Mouse (Mus musculus) ES-CJ7 (cell line): ENCODE measurements around the gene Gm13128.
"Not testable (repeated sequence)": the region's sequence is repeated elsewhere in the genome, so short reads cannot be mapped to it uniquely, and the experiment has no call there.

ENCODE experiments used
- DNase-seq: peaks from one replicate; pipeline ENCODE4 v3.0.0; 2011; ENCODE audit warnings: low read depth, low spot score

The Gm13128 gene

GRCm38 (mm10) chr4:144329949-144330348 lies at the start of gene Gm13128:
Gene Gm13128, plus strand, starts transcription at chr4:144330249.
- DNase-seq: not testable (repeated sequence)

GRCm38 (mm10) chr4:144280388-144280787 lies 49.7 kb upstream of the Gm13128 start, which contains the start of gene Pramel5:
Gene Pramel5, minus strand, starts transcription at chr4:144280488.
- DNase-seq: not testable (repeated sequence)

GRCm38 (mm10) chr4:144299414-144299813 lies 30.6 kb upstream of the Gm13128 start:
- DNase-seq: not testable (repeated sequence)

- DNase-seq: peak; percentile 72
These were observed 17.2 kb upstream of the Gm13128 start for GRCm38 (mm10) chr4:144312666-144313460.

GRCm38 (mm10) chr4:144335856-144336255 lies 5.8 kb downstream of the Gm13128 start:
- peak; percentile 65 for DNase-seq

GRCm38 (mm10) chr4:144357642-144358041 lies 27.6 kb downstream of the Gm13128 start, which contains the start of gene Gm13119:
Gene Gm13119, plus strand, starts transcription at chr4:144357942.
- DNase-seq: not testable (repeated sequence)

- no peak for DNase-seq
These were observed 47.9 kb downstream of the Gm13128 start, which contains the start of gene Pramef20 for GRCm38 (mm10) chr4:144377911-144378310. Gene Pramef20, minus strand, starts transcription at chr4:144377933.
